Mouse (Mus musculus): ENCODE measurements around the gene Ephb2. TPM values are rescaled to one million over a fixed set of nuclear protein-coding genes. Genes with fewer than 3 reads are reported as not detected.

The Ephb2 gene
- 39.8 and 40.0 TPM in 2 replicates for polyA plus RNA-seq (2016; fragmentation: Nextera tagmentation; extraction: Ambion mirVana)

GRCm38 (mm10) chr4:136835621-136836386, at the start of gene Ephb2:
TSS of gene Ephb2 (minus strand) at chr4:136835988.
- ATAC-seq (ENCODE audit: low FRiP score, low read depth), result peak; percentile 70
- peaks cover 79% of the 10 kb centered on the region for H3K4me1 ChIP-seq
- under 1% methylated on average over 56 of the region's 88 CpGs for WGBS
- H3K9me3 ChIP-seq, result no peaks in the 10 kb centered on the region
- no peaks in the 10 kb centered on the region for H3K36me3 ChIP-seq
- H3K27ac ChIP-seq (replicated peaks), result peak within 1 kb of the TSS; percentile 99
- H3K27me3 ChIP-seq, result no peaks in the 10 kb centered on the region
- peak within 1 kb of the TSS; percentile 97 for H3K4me2 ChIP-seq (replicated peaks)
- H3K4me3 ChIP-seq, result peak within 1 kb of the TSS; percentile 71
- peak within 1 kb of the TSS; percentile 96 for H3K9ac ChIP-seq (replicated peaks)

GRCm38 (mm10) chr4:136878601-136879000, 42.8 kb upstream of the Ephb2 start:
- Histone ChIP-seq H3K4me3 (no peak overlapping the region), H3K27ac (replicated peaks) (no peak overlapping the region), H3K4me1 (no peaks in the 10 kb centered on the region), H3K9ac (replicated peaks) (no peak overlapping the region), H3K4me2 (replicated peaks) (no peak overlapping the region), H3K27me3 (0 out of 2 replicates have a peak, but pooled peaks cover 3% of the 10 kb centered on the region), H3K36me3 (no peaks in the 10 kb centered on the region), H3K9me3 (no peaks in the 10 kb centered on the region)
- WGBS, result 19% methylated on average over 5 of the region's 5 CpGs
- ATAC-seq (ENCODE audit: low FRiP score, low read depth), result no peak

GRCm38 (mm10) chr4:136878171-136878570, 42.4 kb upstream of the Ephb2 start:
- Histone ChIP-seq H3K9ac (replicated peaks) (no peak overlapping the region), H3K4me1 (no peaks in the 10 kb centered on the region), H3K27ac (replicated peaks) (no peak overlapping the region), H3K4me2 (replicated peaks) (no peak overlapping the region), H3K36me3 (no peaks in the 10 kb centered on the region), H3K4me3 (no peak overlapping the region), H3K9me3 (no peaks in the 10 kb centered on the region), H3K27me3 (peaks cover 3% of the 10 kb centered on the region; the same call in 1 of the 2 replicates)
- WGBS, result 45% methylated on average over 8 of the region's 8 CpGs
- no peak for ATAC-seq (ENCODE audit: low FRiP score, low read depth)

GRCm38 (mm10) chr4:136876971-136877370, 41.2 kb upstream of the Ephb2 start:
- peak; percentile 56; the same call in 1 of the 2 replicates for ATAC-seq (ENCODE audit: low FRiP score, low read depth)
- WGBS, result 22% methylated on average over 7 of the region's 7 CpGs
- H3K4me2 ChIP-seq (replicated peaks), result no peak overlapping the region
- H3K4me1 ChIP-seq, result no peaks in the 10 kb centered on the region
- H3K27ac ChIP-seq (replicated peaks), result no peak overlapping the region
- H3K9ac ChIP-seq (replicated peaks), result no peak overlapping the region
- H3K36me3 ChIP-seq, result no peaks in the 10 kb centered on the region
- H3K9me3 ChIP-seq, result no peaks in the 10 kb centered on the region
- peaks cover 3% of the 10 kb centered on the region; the same call in 1 of the 2 replicates for H3K27me3 ChIP-seq
- no peak overlapping the region for H3K4me3 ChIP-seq

- no peak overlapping the region for H3K4me3 ChIP-seq
- H3K27ac ChIP-seq (replicated peaks), result no peak overlapping the region
- no peaks in the 10 kb centered on the region for H3K36me3 ChIP-seq
- no peaks in the 10 kb centered on the region for H3K4me1 ChIP-seq
- H3K4me2 ChIP-seq (replicated peaks), result no peak overlapping the region
- WGBS, result 94% methylated on average over 14 of the region's 14 CpGs
- ATAC-seq (ENCODE audit: low FRiP score, low read depth), result no peak
- no peak overlapping the region for H3K9ac ChIP-seq (replicated peaks)
- H3K27me3 ChIP-seq, result peaks cover 3% of the 10 kb centered on the region; the same call in 1 of the 2 replicates
- no peaks in the 10 kb centered on the region for H3K9me3 ChIP-seq
Observed at GRCm38 (mm10) chr4:136875012-136875411, 39.2 kb upstream of the Ephb2 start.

GRCm38 (mm10) chr4:136868371-136868770, 32.6 kb upstream of the Ephb2 start:
- peaks cover 6% of the 10 kb centered on the region; the same call in 1 of the 2 replicates for H3K27me3 ChIP-seq
- WGBS, result 85% methylated on average over 6 of the region's 6 CpGs
- no peak overlapping the region for H3K4me2 ChIP-seq (replicated peaks)
- peaks cover 45% of the 10 kb centered on the region for H3K4me1 ChIP-seq
- 0 out of 2 replicates have a peak overlapping the region, but pooled peaks have one; percentile 61 for H3K27ac ChIP-seq (replicated peaks)
- ATAC-seq (ENCODE audit: low FRiP score, low read depth), result no peak
- no peaks in the 10 kb centered on the region for H3K36me3 ChIP-seq
- no peak overlapping the region for H3K9ac ChIP-seq (replicated peaks)
- H3K4me3 ChIP-seq, result no peak overlapping the region
- H3K9me3 ChIP-seq, result no peaks in the 10 kb centered on the region

GRCm38 (mm10) chr4:136867690-136868345, 32.0 kb upstream of the Ephb2 start:
- H3K36me3 ChIP-seq, result no peaks in the 10 kb centered on the region
- 14% methylated on average over 11 of the region's 12 CpGs for WGBS
- peak overlapping the region; percentile 61 for H3K27ac ChIP-seq (replicated peaks)
- ATAC-seq (ENCODE audit: low FRiP score, low read depth), result no peak
- no peak overlapping the region for H3K4me3 ChIP-seq
- H3K4me1 ChIP-seq, result peaks cover 50% of the 10 kb centered on the region
- H3K27me3 ChIP-seq, result peaks cover 6% of the 10 kb centered on the region; the same call in 1 of the 2 replicates
- H3K9me3 ChIP-seq, result no peaks in the 10 kb centered on the region
- H3K4me2 ChIP-seq (replicated peaks), result no peak overlapping the region; the same call in 1 of the 2 replicates
- no peak overlapping the region for H3K9ac ChIP-seq (replicated peaks)

GRCm38 (mm10) chr4:136865531-136865930, 29.7 kb upstream of the Ephb2 start:
- Histone ChIP-seq H3K4me2 (replicated peaks) (peak overlapping the region; percentile 30), H3K27ac (replicated peaks) (peak overlapping the region; percentile 95), H3K9ac (replicated peaks) (peak overlapping the region; percentile 34; the same call in 1 of the 2 replicates), H3K9me3 (no peaks in the 10 kb centered on the region), H3K27me3 (peaks cover 10% of the 10 kb centered on the region; the same call in 1 of the 2 replicates), H3K4me1 (peaks cover 72% of the 10 kb centered on the region), H3K36me3 (no peaks in the 10 kb centered on the region), H3K4me3 (no peak overlapping the region; the same call in 1 of the 2 replicates)
- ATAC-seq (ENCODE audit: low FRiP score, low read depth), result peak; percentile 14; the same call in 1 of the 2 replicates
- WGBS, result 38% methylated on average over 5 of the region's 5 CpGs

GRCm38 (mm10) chr4:136864751-136865470, 29.1 kb upstream of the Ephb2 start:
- Histone ChIP-seq H3K9ac (replicated peaks) (peak overlapping the region; percentile 34; the same call in 1 of the 2 replicates), H3K4me3 (no peak overlapping the region; the same call in 1 of the 2 replicates), H3K27me3 (peaks cover 10% of the 10 kb centered on the region; the same call in 1 of the 2 replicates), H3K27ac (replicated peaks) (peak overlapping the region; percentile 95), H3K4me1 (peaks cover 72% of the 10 kb centered on the region), H3K36me3 (no peaks in the 10 kb centered on the region), H3K4me2 (replicated peaks) (peak overlapping the region; percentile 30), H3K9me3 (no peaks in the 10 kb centered on the region)
- 2% methylated on average over 15 of the region's 15 CpGs for WGBS
- peak; percentile 75 for ATAC-seq (ENCODE audit: low FRiP score, low read depth)

- Histone ChIP-seq H3K4me1 (peaks cover 72% of the 10 kb centered on the region), H3K27ac (replicated peaks) (peak overlapping the region; percentile 95)
- 19% methylated on average over 9 of the region's 9 CpGs for WGBS
Observed at GRCm38 (mm10) chr4:136863517-136863916, 27.7 kb upstream of the Ephb2 start.

GRCm38 (mm10) chr4:136862411-136862810, 26.6 kb upstream of the Ephb2 start:
- Histone ChIP-seq H3K4me1 (peaks cover 62% of the 10 kb centered on the region), H3K9ac (replicated peaks) (no peak overlapping the region)

More at GRCm38 (mm10) chr4:136863517-136863916, 27.7 kb upstream of the Ephb2 start:
- Histone ChIP-seq H3K9me3 (no peaks in the 10 kb centered on the region), H3K36me3 (no peaks in the 10 kb centered on the region), H3K9ac (replicated peaks) (no peak overlapping the region), H3K4me3 (no peak overlapping the region), H3K4me2 (replicated peaks) (no peak overlapping the region), H3K27me3 (peaks cover 16% of the 10 kb centered on the region; the same call in 1 of the 2 replicates)
- ATAC-seq (ENCODE audit: low FRiP score, low read depth), result no peak

More at GRCm38 (mm10) chr4:136862411-136862810, 26.6 kb upstream of the Ephb2 start:
- Histone ChIP-seq H3K9me3 (no peaks in the 10 kb centered on the region), H3K36me3 (no peaks in the 10 kb centered on the region), H3K27me3 (peaks cover 17% of the 10 kb centered on the region; the same call in 1 of the 2 replicates), H3K27ac (replicated peaks) (peak overlapping the region; percentile 95), H3K4me3 (no peak overlapping the region), H3K4me2 (replicated peaks) (no peak overlapping the region)
- ATAC-seq (ENCODE audit: low FRiP score, low read depth), result no peak
- WGBS, result 71% methylated on average over 2 of the region's 2 CpGs

All from midbrain, embryonic 12.5 days (tissue).